Mouse (Mus musculus) neural tube, embryonic 15.5 days (tissue): ENCODE data around the gene Ccnd2. TPM values are rescaled to one million over a fixed set of nuclear protein-coding genes. Genes with fewer than 3 reads are reported as not detected.
A peak's percentile ranks its signal among the peaks of the same experiment; 100 is the strongest.

Experiments
- ATAC-seq: fragments of 200-750 bp; cut with Nextera tagmentation; 2 replicates; pipeline ENCODE4 v1.8.0; 2017; ENCODE audit warnings: mild to moderate bottlenecking, moderate TSS enrichment, moderate library complexity; ENCODE audit not compliant: low FRiP score
- H3K27ac ChIP-seq: fragments of 300-500 bp; sonication (generic); replicated peaks from 2 replicates; pipeline ENCODE4 v1.5.1; 2015; ENCODE audit warnings: mild to moderate bottlenecking, inconsistent platforms
- H3K27me3 ChIP-seq: fragments of 300-500 bp; sonication (generic); replicated peaks from 2 replicates; pipeline ENCODE4 v1.6.1; 2015; ENCODE audit warnings: inconsistent platforms
- H3K36me3 ChIP-seq: fragments of 300-500 bp; sonication (generic); 2 replicates; pipeline ENCODE4 v1.6.1; 2015; ENCODE audit warnings: inconsistent platforms
- H3K4me1 ChIP-seq: fragments of 300-500 bp; sonication (generic); 2 replicates; pipeline ENCODE4 v1.6.1; 2015; ENCODE audit warnings: inconsistent platforms
- H3K4me2 ChIP-seq: fragments of 300-500 bp; sonication (generic); 2 replicates; pipeline ENCODE4 v1.6.1; 2015; ENCODE audit warnings: inconsistent platforms, mild to moderate bottlenecking, moderate library complexity
- H3K4me3 ChIP-seq: fragments of 300-500 bp; sonication (generic); replicated peaks from 2 replicates; pipeline ENCODE4 v1.5.1; 2015; ENCODE audit warnings: mild to moderate bottlenecking, inconsistent platforms
- H3K9ac ChIP-seq: fragments of 300-500 bp; sonication (generic); replicated peaks from 2 replicates; pipeline ENCODE4 v1.6.1; 2015; ENCODE audit warnings: mild to moderate bottlenecking, inconsistent platforms
- H3K9me3 ChIP-seq: fragments of 300-500 bp; sonication (generic); replicated peaks from 2 replicates; pipeline ENCODE4 v1.6.1; 2016; ENCODE audit warnings: inconsistent platforms
- WGBS: fragments of 180-500 bp; shearing (Covaris S2); methylation state at CpG from one replicate; pipeline ENCODE4 v1.1.7; 2015; ENCODE audit warnings: mixed read lengths; 5-methylcytosine and 5-hydroxymethylcytosine counted together
- polyA plus RNA-seq: library from polyadenylated mRNA; unstranded; fragments of >200 nt; fragmentation: Nextera tagmentation; extraction: Ambion mirVana; gene quantifications from 2 replicates; pipeline ENCODE4 v1.2.1, GENCODE M21; 2015

Gene Ccnd2
- polyA plus RNA-seq, 1 experiment from 2014 or later = 155 TPM

- no peak overlapping the region for H3K27ac ChIP-seq
- H3K36me3 ChIP-seq = no peaks in the 10 kb centered on the region
- H3K9ac ChIP-seq = no peak overlapping the region
- H3K9me3 ChIP-seq = no peaks in the 10 kb centered on the region
- 93% methylated on average over 3 of the region's 3 CpGs for WGBS
- no peak overlapping the region for H3K4me2 ChIP-seq
- no peak overlapping the region for H3K4me3 ChIP-seq
- H3K27me3 ChIP-seq = peaks cover 18% of the 10 kb centered on the region; the same call in 1 of the 2 replicates
- no peak for ATAC-seq
- H3K4me1 ChIP-seq = peaks cover 39% of the 10 kb centered on the region
Observed at GRCm38 (mm10) chr6:127146322-127146947, 5.6 kb downstream of the Ccnd2 start.

GRCm38 (mm10) chr6:127145464-127146190, 6.4 kb downstream of the Ccnd2 start:
- Histone ChIP-seq H3K9me3 (no peaks in the 10 kb centered on the region), H3K27ac (no peak overlapping the region), H3K9ac (no peak overlapping the region), H3K4me2 (no peak overlapping the region), H3K4me1 (peaks cover 31% of the 10 kb centered on the region), H3K36me3 (no peaks in the 10 kb centered on the region), H3K27me3 (peaks cover 14% of the 10 kb centered on the region; the same call in 1 of the 2 replicates), H3K4me3 (no peak overlapping the region)
- no peak for ATAC-seq
- 79% methylated on average over 20 of the region's 20 CpGs for WGBS

- Histone ChIP-seq H3K4me3 (no peak overlapping the region), H3K36me3 (no peaks in the 10 kb centered on the region), H3K27ac (no peak overlapping the region), H3K9ac (no peak overlapping the region), H3K9me3 (no peaks in the 10 kb centered on the region), H3K4me2 (no peak overlapping the region), H3K27me3 (peaks cover 5% of the 10 kb centered on the region; the same call in 1 of the 2 replicates), H3K4me1 (peaks cover 12% of the 10 kb centered on the region)
- no peak for ATAC-seq
- 78% methylated on average over 7 of the region's 7 CpGs for WGBS
Observed at GRCm38 (mm10) chr6:127143576-127144288, 8.3 kb downstream of the Ccnd2 start.

- no peak overlapping the region for H3K4me3 ChIP-seq
- no peak overlapping the region for H3K27ac ChIP-seq
- no peaks in the 10 kb centered on the region for H3K27me3 ChIP-seq
- 80% methylated on average over 10 of the region's 10 CpGs for WGBS
- no peak overlapping the region for H3K4me2 ChIP-seq
- ATAC-seq = no peak
- no peak overlapping the region for H3K9ac ChIP-seq
- no peaks in the 10 kb centered on the region for H3K9me3 ChIP-seq
- H3K36me3 ChIP-seq = no peaks in the 10 kb centered on the region
- H3K4me1 ChIP-seq = peaks cover 9% of the 10 kb centered on the region
Observed at GRCm38 (mm10) chr6:127143124-127143520, 8.9 kb downstream of the Ccnd2 start.

GRCm38 (mm10) chr6:127142154-127143123, 9.6 kb downstream of the Ccnd2 start:
- 0 out of 2 replicates have a peak overlapping the region, but pooled peaks have one; percentile 1 for H3K4me3 ChIP-seq
- H3K4me1 ChIP-seq = peaks cover 6% of the 10 kb centered on the region; the same call in 1 of the 2 replicates
- H3K9ac ChIP-seq = no peak overlapping the region
- ATAC-seq = peak; percentile 33; the same call in 1 of the 2 replicates
- H3K9me3 ChIP-seq = no peaks in the 10 kb centered on the region
- H3K4me2 ChIP-seq = peak overlapping the region; percentile 39
- no peaks in the 10 kb centered on the region for H3K27me3 ChIP-seq
- no peak overlapping the region for H3K27ac ChIP-seq
- 36% methylated on average over 9 of the region's 10 CpGs for WGBS
- H3K36me3 ChIP-seq = no peaks in the 10 kb centered on the region

- H3K36me3 ChIP-seq = no peaks in the 10 kb centered on the region
- no peaks in the 10 kb centered on the region for H3K27me3 ChIP-seq
- H3K4me2 ChIP-seq = no peak overlapping the region
- H3K4me3 ChIP-seq = no peak overlapping the region
- peaks cover 4% of the 10 kb centered on the region; the same call in 1 of the 2 replicates for H3K4me1 ChIP-seq
- 92% methylated on average over 11 of the region's 11 CpGs for WGBS
- H3K9ac ChIP-seq = no peak overlapping the region
- H3K9me3 ChIP-seq = no peaks in the 10 kb centered on the region
- ATAC-seq = no peak
- H3K27ac ChIP-seq = no peak overlapping the region
Observed at GRCm38 (mm10) chr6:127138962-127139361, 13.0 kb downstream of the Ccnd2 start.

GRCm38 (mm10) chr6:127133433-127134245, 18.4 kb downstream of the Ccnd2 start:
- Histone ChIP-seq H3K4me3 (0 out of 2 replicates have a peak overlapping the region, but pooled peaks have one; percentile 5), H3K9ac (no peak overlapping the region), H3K36me3 (no peaks in the 10 kb centered on the region), H3K4me1 (0 out of 2 replicates have a peak, but pooled peaks cover 8% of the 10 kb centered on the region), H3K9me3 (no peaks in the 10 kb centered on the region), H3K4me2 (peak overlapping the region; percentile 50), H3K27ac (no peak overlapping the region), H3K27me3 (no peaks in the 10 kb centered on the region)
- ATAC-seq = peak; percentile 70
- WGBS = 43% methylated on average over 16 of the region's 16 CpGs

GRCm38 (mm10) chr6:127132719-127133118, 19.3 kb downstream of the Ccnd2 start:
- Histone ChIP-seq H3K4me3 (no peak overlapping the region), H3K9ac (no peak overlapping the region), H3K4me2 (no peak overlapping the region), H3K9me3 (no peaks in the 10 kb centered on the region), H3K27me3 (no peaks in the 10 kb centered on the region), H3K4me1 (0 out of 2 replicates have a peak, but pooled peaks cover 8% of the 10 kb centered on the region), H3K36me3 (no peaks in the 10 kb centered on the region), H3K27ac (no peak overlapping the region)
- 49% methylated on average over 3 of the region's 3 CpGs for WGBS
- ATAC-seq = no peak

- no peak overlapping the region for H3K9ac ChIP-seq
- H3K4me3 ChIP-seq = no peak overlapping the region
- no peaks in the 10 kb centered on the region for H3K27me3 ChIP-seq
- H3K9me3 ChIP-seq = no peaks in the 10 kb centered on the region
- ATAC-seq = no peak
- H3K4me1 ChIP-seq = 0 out of 2 replicates have a peak, but pooled peaks cover 8% of the 10 kb centered on the region
- no peaks in the 10 kb centered on the region for H3K36me3 ChIP-seq
- H3K4me2 ChIP-seq = no peak overlapping the region
- H3K27ac ChIP-seq = no peak overlapping the region
- WGBS = 92% methylated on average over 3 of the region's 3 CpGs
Observed at GRCm38 (mm10) chr6:127131946-127132345, 20.0 kb downstream of the Ccnd2 start.

GRCm38 (mm10) chr6:127130377-127130776, 21.6 kb downstream of the Ccnd2 start:
- H3K27ac ChIP-seq = no peak overlapping the region
- H3K9ac ChIP-seq = no peak overlapping the region
- H3K4me3 ChIP-seq = no peak overlapping the region
- WGBS = 75% methylated on average over 13 of the region's 13 CpGs
- H3K4me2 ChIP-seq = no peak overlapping the region
- H3K36me3 ChIP-seq = no peaks in the 10 kb centered on the region
- 0 out of 2 replicates have a peak, but pooled peaks cover 8% of the 10 kb centered on the region for H3K4me1 ChIP-seq
- ATAC-seq = no peak
- no peaks in the 10 kb centered on the region for H3K27me3 ChIP-seq
- no peaks in the 10 kb centered on the region for H3K9me3 ChIP-seq
